Mouse (Mus musculus) hindbrain, embryonic 12.5 days (tissue): ENCODE measurements around the gene Arf6. TPM values are rescaled to one million over a fixed set of nuclear protein-coding genes. Genes with fewer than 3 reads are reported as not detected.

Experiments used
- ATAC-seq: fragments of 200-750 bp; cut with Nextera tagmentation; 2 replicates; pipeline ENCODE4 v1.8.0; 2017; ENCODE audit warnings: moderate TSS enrichment; ENCODE audit not compliant: low FRiP score
- H3K27ac ChIP-seq: fragments of 300-500 bp; sonication (generic); 2 replicates; pipeline ENCODE4 v1.5.1; 2016; ENCODE audit warnings: mild to moderate bottlenecking
- H3K27me3 ChIP-seq: fragments of 300-500 bp; sonication (generic); 2 replicates; pipeline ENCODE4 v1.6.1; 2016; ENCODE audit warnings: mild to moderate bottlenecking
- H3K36me3 ChIP-seq: fragments of 300-500 bp; sonication (generic); 2 replicates; pipeline ENCODE4 v1.6.1; 2016; ENCODE audit warnings: mild to moderate bottlenecking
- H3K4me1 ChIP-seq: fragments of 300-500 bp; sonication (generic); 2 replicates; pipeline ENCODE4 v1.6.1; 2016
- H3K4me2 ChIP-seq: fragments of 300-500 bp; sonication (generic); replicated peaks from 2 replicates; pipeline ENCODE4 v1.6.1; 2016; ENCODE audit warnings: mild to moderate bottlenecking
- H3K4me3 ChIP-seq: fragments of 300-500 bp; sonication (generic); 2 replicates; pipeline ENCODE4 v1.5.1; 2016; ENCODE audit warnings: mild to moderate bottlenecking
- H3K9ac ChIP-seq: fragments of 300-500 bp; sonication (generic); 2 replicates; pipeline ENCODE4 v1.6.1; 2016; ENCODE audit warnings: mild to moderate bottlenecking, moderate library complexity
- H3K9me3 ChIP-seq: fragments of 300-500 bp; sonication (generic); replicated peaks from 2 replicates; pipeline ENCODE4 v1.6.1; 2016; ENCODE audit warnings: mild to moderate bottlenecking
- WGBS: fragments of 180-500 bp; shearing (Covaris S2); methylation state at CpG from one replicate; pipeline ENCODE4 v1.1.7; 2016; 5-methylcytosine and 5-hydroxymethylcytosine counted together
- microRNA-seq: library from miRNA; unstranded; fragments of <30 nt; microRNA quantifications from one replicate; pipeline ENCODE4, GENCODE M21; 2017
- polyA plus RNA-seq: library from polyadenylated mRNA; unstranded; fragments of >200 nt; fragmentation: Nextera tagmentation; extraction: Ambion mirVana; gene quantifications from 2 replicates; pipeline ENCODE4 v1.2.1, GENCODE M21; 2016

The Arf6 gene
- polyA plus RNA-seq, 1 experiment from 2014 or later, result 56.1 TPM

DNA sequence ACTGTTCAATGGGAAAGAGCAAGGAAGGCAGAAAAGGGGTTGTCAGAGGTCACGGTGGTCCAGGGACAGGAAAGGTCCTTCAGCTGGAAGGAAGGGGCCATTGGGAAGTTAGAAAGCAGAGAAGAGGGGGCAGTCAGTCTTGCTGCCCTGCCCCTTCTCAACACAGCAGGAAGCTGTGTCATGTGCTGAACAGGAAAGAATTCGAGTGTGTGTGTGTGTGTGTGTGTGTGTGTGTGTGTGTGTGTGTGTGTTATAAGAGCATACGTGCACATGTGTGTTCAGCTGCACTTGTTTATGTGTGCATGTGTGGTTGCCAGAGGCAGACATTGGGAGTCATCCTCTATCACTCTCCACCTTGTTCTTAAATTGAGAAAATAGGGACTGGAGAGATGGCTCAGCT lies 48.8 kb downstream of the Arf6 start:
- 75% methylated on average over 3 of the region's 3 CpGs for WGBS
- Histone ChIP-seq H3K27ac (no peak overlapping the region), H3K9me3 (0 out of 2 replicates have a peak, but pooled peaks cover 8% of the 10 kb centered on the region), H3K27me3 (no peaks in the 10 kb centered on the region), H3K9ac (no peak overlapping the region), H3K4me2 (no peak overlapping the region), H3K36me3 (no peaks in the 10 kb centered on the region), H3K4me1 (peaks cover 5% of the 10 kb centered on the region), H3K4me3 (no peak overlapping the region)
- no peak for ATAC-seq

GRCm38 (mm10) chr12:69422827-69423537 lies 51.0 kb downstream of the Arf6 start:
- WGBS, result 86% methylated on average over 20 of the region's 20 CpGs
- ATAC-seq, result no peak
- H3K27me3 ChIP-seq, result no peaks in the 10 kb centered on the region

More at GRCm38 (mm10) chr12:69422827-69423537, 51.0 kb downstream of the Arf6 start:
- Histone ChIP-seq H3K4me2 (no peak overlapping the region), H3K4me3 (no peak overlapping the region), H3K27ac (no peak overlapping the region), H3K9ac (no peak overlapping the region), H3K36me3 (no peaks in the 10 kb centered on the region), H3K4me1 (peaks cover 7% of the 10 kb centered on the region), H3K9me3 (0 out of 2 replicates have a peak, but pooled peaks cover 8% of the 10 kb centered on the region)

Small RNA genes within 50 kb of the gene (microRNA-seq; reads per million reads assigned to microRNA genes)
- gene Gm47299 (not detected), gene Gm47305 (not detected)

Other genes with a start within 250 kb of the Arf6 start
- gene Rps29, start 213.0 kb upstream of the Arf6 start, polyA plus RNA-seq, result 1,103 and 1,375 TPM in 2 replicates
- 15.0 and 15.5 TPM in 2 replicates for gene Lrr1, start 203.3 kb upstream of the Arf6 start, polyA plus RNA-seq
- 409 and 448 TPM in 2 replicates for gene Rpl36al, start 188.1 kb upstream of the Arf6 start, polyA plus RNA-seq
- gene Mgat2, start 188.0 kb upstream of the Arf6 start, polyA plus RNA-seq, result 53.2 and 60.2 TPM in 2 replicates
- 21.4 and 24.7 TPM in 2 replicates for gene Gm49383, start 175.0 kb upstream of the Arf6 start, polyA plus RNA-seq
- 12.7 and 13.1 TPM in 2 replicates for gene Dnaaf2, start 173.7 kb upstream of the Arf6 start, polyA plus RNA-seq
- gene Gm49384, start 167.9 kb upstream of the Arf6 start, polyA plus RNA-seq, result 20.0 and 21.0 TPM in 2 replicates
- 15.3 and 15.7 TPM in 2 replicates for gene Pole2, start 144.0 kb upstream of the Arf6 start, polyA plus RNA-seq
- 5.8 and 6.6 TPM in 2 replicates for gene Klhdc1, start 131.0 kb upstream of the Arf6 start, polyA plus RNA-seq
- 257 and 262 TPM in 2 replicates for gene Klhdc2, start 75.5 kb upstream of the Arf6 start, polyA plus RNA-seq
- 82.0 and 90.7 TPM in 2 replicates for gene Nemf, start 15.0 kb upstream of the Arf6 start, polyA plus RNA-seq
- gene Gm9887, start 308 bp downstream of the Arf6 start, polyA plus RNA-seq, result 1.1 and 1.8 TPM in 2 replicates
- 22.1 and 23.0 TPM in 2 replicates for gene Vcpkmt, start 210.9 kb downstream of the Arf6 start, polyA plus RNA-seq